Mouse (Mus musculus) T-helper 2 cell (primary cell): ENCODE measurements at regions not wholly inside any gene's neighbourhood (a gene's known extent, or its start where the extent isn't known, plus 50 kb on each side); places are given as distances from the start of the nearest gene placed in this dataset.

ENCODE experiments used
- in situ Hi-C: fragments of 300-600 bp; cut with MboI, MseI; formaldehyde crosslinking; loops from one replicate; pipeline ENCODE4 v1.15.1; 2025; ENCODE audit warnings: high pct_unique_total_duplicates

DNA sequence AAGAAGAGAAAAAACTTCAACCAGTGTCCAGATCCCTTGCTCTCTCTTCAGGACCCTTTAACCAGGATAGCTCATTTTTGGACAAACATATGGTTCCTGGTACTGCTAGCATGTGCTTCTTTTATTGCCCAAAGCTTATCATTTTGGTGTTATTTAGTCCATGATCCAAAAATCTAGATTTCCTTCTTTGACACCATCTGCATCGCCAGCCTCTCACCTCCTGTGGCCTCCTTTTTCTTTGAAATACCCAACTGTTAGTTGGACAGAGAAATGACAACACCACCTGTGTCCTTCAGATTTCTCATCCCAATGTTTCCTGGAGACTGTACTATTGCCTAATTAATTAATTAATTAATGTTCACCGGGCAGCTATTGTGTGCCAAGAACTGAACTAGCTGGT is 188.0 kb upstream of the Plppr1 start:
- in situ Hi-C loops, result no loop called here

DNA sequence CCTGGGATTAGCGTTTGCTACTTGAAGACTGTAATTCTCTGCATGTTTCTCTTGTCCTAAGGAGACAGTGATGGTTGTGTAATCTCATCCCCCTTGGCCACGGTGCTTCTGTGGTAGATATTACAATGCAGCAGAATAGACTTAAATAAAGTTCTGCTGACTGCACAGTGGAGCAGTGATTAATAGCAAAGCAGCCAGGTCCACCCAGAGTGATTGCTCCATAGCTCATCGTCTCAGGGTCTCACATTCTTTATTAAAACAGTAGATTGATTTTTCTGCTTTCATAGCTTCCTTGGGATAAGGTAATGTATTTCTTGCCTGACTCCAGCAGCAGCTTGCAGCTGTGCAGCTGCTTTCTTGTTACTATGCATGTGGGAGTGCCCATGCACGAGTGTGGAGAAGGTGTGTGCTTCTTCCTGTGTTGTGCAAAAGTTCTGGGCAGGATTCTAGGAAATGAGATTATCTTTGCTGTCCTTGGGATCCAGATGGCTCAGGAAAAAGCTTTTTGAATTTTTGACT is 169.9 kb upstream of the Plppr1 start:
- in situ Hi-C loops, result no loop called here

GRCm38 (mm10) chr4:48904551-48904950 is 154.5 kb upstream of the Plppr1 start:
- in situ Hi-C loops, result no loop called here

- in situ Hi-C loops, result no loop called here
These were observed 153.7 kb upstream of the Plppr1 start for GRCm38 (mm10) chr4:48905196-48905867.

DNA sequence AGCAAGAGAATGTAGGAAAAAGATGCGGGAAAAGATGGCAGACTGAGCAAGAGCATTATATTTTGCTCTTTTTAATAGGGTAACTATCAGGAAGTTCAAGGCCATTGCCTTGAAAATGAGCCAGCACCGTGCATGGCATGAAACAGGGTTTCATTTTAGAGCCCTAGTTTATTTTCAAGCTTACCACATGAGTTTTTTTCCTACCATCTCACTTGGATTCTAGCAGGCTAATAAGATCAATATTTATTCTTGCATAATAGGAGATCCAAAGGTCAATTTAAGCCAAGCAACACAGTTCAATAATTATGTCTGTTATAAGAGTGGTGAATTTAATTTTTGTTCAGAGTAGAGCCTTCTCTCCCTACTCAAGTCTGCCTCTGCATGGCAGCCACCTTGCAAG is 149.9 kb upstream of the Plppr1 start:
- in situ Hi-C loops, result no loop called here

DNA sequence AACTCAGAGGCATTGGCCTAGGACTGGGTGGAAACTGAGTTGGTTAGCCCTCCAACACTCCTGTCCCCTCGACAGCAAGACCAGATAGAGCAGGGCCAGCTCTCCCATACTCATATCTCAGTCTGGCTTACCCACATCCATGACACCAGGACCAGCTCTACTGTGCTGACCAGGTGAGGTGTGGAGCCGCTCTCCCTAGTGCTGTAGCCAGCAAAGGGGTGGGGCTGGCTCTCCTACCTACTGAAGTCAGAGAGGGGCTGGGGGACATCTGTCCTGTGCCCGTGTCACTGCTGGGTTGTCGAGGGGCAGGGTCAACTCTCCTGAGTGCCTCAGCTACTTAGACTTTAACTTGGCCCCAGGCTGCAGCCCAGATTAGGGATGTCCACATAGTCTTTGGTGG is 145.8 kb upstream of the Plppr1 start:
- in situ Hi-C loops, result no loop called here

DNA sequence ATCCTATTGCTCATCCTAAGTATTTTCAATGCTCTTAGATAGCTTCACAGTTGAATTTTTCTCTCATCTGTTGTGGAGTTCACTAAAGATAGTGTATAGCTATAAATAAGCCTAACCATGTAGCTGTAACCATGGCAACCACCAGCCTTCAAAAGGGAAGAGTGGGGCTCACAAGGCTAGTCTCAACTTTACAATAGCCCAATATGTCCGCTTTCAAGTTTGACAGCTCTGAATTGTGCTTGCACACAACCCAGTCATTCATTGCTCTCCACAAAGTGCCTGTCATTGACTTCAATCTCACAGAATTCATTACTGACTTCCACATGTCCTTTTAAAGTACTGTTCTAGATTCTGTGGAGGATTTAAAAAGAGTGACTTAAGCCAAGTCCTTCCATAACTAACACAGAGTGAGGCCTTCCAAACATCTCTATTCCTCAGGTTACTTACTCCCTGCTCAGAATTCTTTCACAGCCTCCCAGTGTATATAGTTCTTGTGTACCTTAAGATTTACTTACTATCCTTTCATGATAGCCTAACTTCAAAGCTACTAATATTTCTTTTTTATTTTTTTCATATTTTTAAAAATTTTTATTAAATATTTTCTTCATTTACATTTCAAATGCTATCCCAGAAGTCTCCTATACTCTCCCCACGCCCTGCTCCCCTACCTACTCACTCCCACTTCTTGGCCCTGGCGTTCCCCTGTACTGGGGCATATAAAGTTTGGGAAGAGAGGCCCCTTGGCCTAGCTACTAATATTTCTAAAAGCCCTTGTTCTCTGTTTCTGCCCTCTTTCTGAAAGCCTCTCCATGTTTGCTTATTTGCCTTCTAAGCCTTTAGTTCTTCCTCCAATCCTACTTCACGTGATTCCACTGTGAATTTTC is 134.3 kb upstream of the Plppr1 start:
- in situ Hi-C loops, result no loop called here

- in situ Hi-C loops, result no loop called here
These were observed 120.7 kb upstream of the Plppr1 start for GRCm38 (mm10) chr4:48938420-48938819.

DNA sequence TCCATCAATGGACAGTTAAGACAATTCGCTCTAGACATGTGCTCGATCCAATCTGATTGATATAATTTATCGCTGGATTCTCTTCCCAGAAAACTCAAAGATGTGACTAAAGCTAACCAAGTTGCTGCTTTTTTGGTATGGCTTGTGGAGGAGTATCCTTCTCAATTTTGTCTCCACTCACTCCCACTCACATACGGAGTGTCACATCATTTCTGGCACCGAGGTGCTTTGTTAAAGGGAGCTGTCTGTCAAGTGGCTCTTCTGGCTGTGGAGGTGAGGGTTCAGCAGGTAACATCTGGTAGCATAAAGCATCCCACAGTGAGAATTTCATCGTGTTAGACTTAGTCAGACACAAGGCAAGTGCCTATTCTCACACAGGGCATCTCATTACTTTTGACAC is 120.2 kb upstream of the Plppr1 start:
- in situ Hi-C loops, result no loop called here

- in situ Hi-C loops, result no loop called here
These were observed 113.7 kb upstream of the Plppr1 start for GRCm38 (mm10) chr4:48945266-48945818.

- in situ Hi-C loops, result no loop called here
These were observed 106.1 kb upstream of the Plppr1 start for GRCm38 (mm10) chr4:48952965-48953364.

DNA sequence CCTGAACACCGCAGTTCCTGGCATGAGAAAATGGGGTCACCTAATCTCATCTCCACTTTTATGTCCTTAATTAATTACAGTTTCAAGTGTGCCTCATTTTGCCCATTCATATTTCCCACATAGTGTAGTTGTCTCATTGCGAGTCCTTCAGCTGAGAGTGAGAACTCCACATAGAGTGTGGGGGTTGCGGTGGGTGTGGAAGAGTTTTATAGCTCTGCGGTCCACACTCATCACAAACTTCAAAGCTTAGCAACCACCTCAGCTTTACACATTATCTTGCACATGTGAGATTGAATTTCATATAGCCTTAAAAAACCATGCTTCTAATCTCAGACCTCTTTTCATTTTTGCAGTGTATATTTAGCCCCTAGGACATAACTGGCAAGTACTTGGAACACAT is 83.3 kb upstream of the Plppr1 start:
- in situ Hi-C loops, result no loop called here

GRCm38 (mm10) chr4:48992021-48992420 is 67.1 kb upstream of the Plppr1 start:
- in situ Hi-C loops, result loop anchor here (10.0 kb wide), 1 partner anchor 1973 kb away; no protein-coding TSS in a partner anchor
